Mouse (Mus musculus) neural tube, embryonic 15.5 days (tissue): ENCODE measurements around the gene 0610030E20Rik. TPM values are rescaled to one million over a fixed set of nuclear protein-coding genes. Genes with fewer than 3 reads are reported as not detected.

Source experiments
- polyA plus RNA-seq: library from polyadenylated mRNA; unstranded; fragments of >200 nt; fragmentation: Nextera tagmentation; extraction: Ambion mirVana; gene quantifications from 2 replicates; pipeline ENCODE4 v1.2.1, GENCODE M21; 2015

Gene 0610030E20Rik
- polyA plus RNA-seq, 1 experiment from 2014 or later, result 15.4 TPM

Other genes starting within 250 kb of the 0610030E20Rik start
- gene St3gal5, start 249.7 kb upstream of the 0610030E20Rik start, polyA plus RNA-seq, result 69.1 and 76.0 TPM in 2 replicates
- gene Atoh8, start 111.7 kb upstream of the 0610030E20Rik start, polyA plus RNA-seq, result 3.1 and 5.1 TPM in 2 replicates
- 0.13 and 0.40 TPM in 2 replicates for gene Sftpb, start 42.7 kb upstream of the 0610030E20Rik start, polyA plus RNA-seq
- gene Usp39, start 2.1 kb upstream of the 0610030E20Rik start, polyA plus RNA-seq, result 36.7 and 39.2 TPM in 2 replicates
- 21.2 and 21.5 TPM in 2 replicates for gene Tmem150a, start 8.1 kb downstream of the 0610030E20Rik start, polyA plus RNA-seq
- 145 and 147 TPM in 2 replicates for gene Rnf181, start 19.6 kb downstream of the 0610030E20Rik start, polyA plus RNA-seq
- 20.4 and 25.7 TPM in 2 replicates for gene Vamp5, start 33.2 kb downstream of the 0610030E20Rik start, polyA plus RNA-seq
- 19.1 and 52.7 TPM in 2 replicates for gene Vamp8, start 43.4 kb downstream of the 0610030E20Rik start, polyA plus RNA-seq
- 19.0 and 23.2 TPM in 2 replicates for gene Ggcx, start 67.0 kb downstream of the 0610030E20Rik start, polyA plus RNA-seq
- gene Mat2a, start 92.2 kb downstream of the 0610030E20Rik start, polyA plus RNA-seq, result 341 and 365 TPM in 2 replicates
- gene Sh2d6, start 174.4 kb downstream of the 0610030E20Rik start, polyA plus RNA-seq, result 0.24 and 0.70 TPM in 2 replicates
- gene Capg, start 197.1 kb downstream of the 0610030E20Rik start, polyA plus RNA-seq, result 8.4 and 23.4 TPM in 2 replicates